Mouse (Mus musculus): ENCODE results near the gene Gm10563.

DNA sequence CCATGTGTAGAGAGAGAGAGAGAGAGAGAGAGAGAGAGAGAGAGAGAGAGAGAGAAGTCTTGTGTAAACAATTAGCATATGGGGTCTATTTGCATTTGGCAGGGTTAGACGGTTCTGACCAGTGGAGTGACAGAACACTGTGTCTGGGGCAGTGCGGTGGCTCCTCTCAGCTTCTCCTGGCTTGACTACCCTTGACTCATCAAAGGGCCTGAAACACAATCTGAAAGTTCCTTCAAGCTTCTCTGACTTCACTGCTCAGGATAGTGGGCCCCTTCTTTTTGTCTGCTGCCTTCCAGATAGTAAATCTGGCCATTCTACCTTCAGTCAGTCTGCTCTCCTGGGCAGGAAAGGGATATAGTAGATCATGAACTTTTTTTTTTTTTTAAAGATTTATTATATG lies 38.4 kb downstream of the Gm10563 start:
- TF ChIP-seq CTCF (conservative IDR thresholded peaks at IDR 0.05; ENCODE audit: low read length) (no peak), POU5F1 (IDR thresholded peaks at IDR 0.05; ENCODE audit: borderline replicate concordance, low read length) (no peak), NANOG (IDR thresholded peaks at IDR 0.05; ENCODE audit: borderline replicate concordance, low read length) (no peak)
